Mouse (Mus musculus): ENCODE results near the gene Anxa3. TPM values are rescaled to one million over a fixed set of nuclear protein-coding genes. Genes with fewer than 3 reads are reported as not detected.
A peak's percentile ranks its signal among the peaks of the same experiment; 100 is the strongest.

Gene Anxa3
- total RNA-seq (2021) = 10 to 100 TPM; 11.9 to 22.3 TPM
- long read RNA-seq, experiment 1, transcript Anxa3-201 (13 exons, 1,595 nt) = major isoform, 15 of 19 reads
- long read RNA-seq, experiment 1, partial matches to known transcripts = 0 of 19 reads
- long read RNA-seq, experiment 1, other reads (novel, unspliced or antisense) = 4 of 19 reads
- long read RNA-seq, experiment 2, transcript Anxa3-201 (13 exons, 1,595 nt) = major isoform, 14 of 17 reads
- long read RNA-seq, experiment 2, partial matches to known transcripts = 0 of 17 reads
- long read RNA-seq, experiment 2, other reads (novel, unspliced or antisense) = 3 of 17 reads

DNA sequence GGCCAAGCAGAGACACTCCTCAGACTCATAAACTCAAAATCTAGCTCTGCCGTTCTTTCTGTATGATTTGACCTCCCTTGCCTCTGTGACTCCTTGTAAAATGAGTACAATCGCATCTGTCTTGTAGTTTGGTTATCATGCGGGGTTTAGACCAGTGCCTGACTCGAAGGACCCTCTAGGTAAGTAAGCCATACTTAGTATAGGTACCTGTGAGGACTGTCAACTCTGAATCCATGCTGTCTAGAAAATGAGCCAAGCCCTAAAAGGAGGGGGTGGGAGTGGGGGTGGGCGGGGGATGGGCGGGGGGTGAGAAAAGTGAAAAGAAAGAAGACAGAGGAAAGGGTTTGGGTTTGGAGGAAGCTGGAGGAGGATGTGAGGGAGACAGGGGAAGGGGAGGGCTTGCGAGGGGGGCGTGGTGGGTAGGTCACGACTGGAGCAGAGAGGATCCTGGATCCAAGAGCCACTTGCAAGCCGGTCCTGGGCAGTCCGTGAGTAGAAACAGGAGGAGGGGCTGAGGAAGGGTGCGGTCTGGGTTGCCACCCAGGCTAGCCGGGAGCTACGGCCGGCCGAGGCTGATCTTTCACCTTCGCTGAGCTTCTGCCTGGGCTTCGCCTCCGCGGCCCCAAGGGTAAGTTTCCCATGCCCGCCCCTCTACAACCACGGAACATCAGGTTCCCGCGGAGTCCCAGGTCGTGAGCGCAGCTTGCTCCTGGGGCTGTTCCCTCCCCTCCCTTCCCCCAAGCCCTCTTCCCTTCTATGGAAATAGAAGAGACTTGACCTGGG lies at the start of gene Anxa3:
Gene Anxa3, plus strand, starts transcription at position 404 of the 783 bp plus-strand sequence.
- intact Hi-C loops (cut with DNase I) = no loop called here
- TF ChIP-seq CTCF (IDR thresholded peaks at IDR 0.05) = no peak
- peak within 1 kb of the TSS; percentile 78 for H3K4me3 ChIP-seq
- DNase-seq = peak; percentile 81
- peak within 1 kb of the TSS; percentile 90 for H3K27ac ChIP-seq

DNA sequence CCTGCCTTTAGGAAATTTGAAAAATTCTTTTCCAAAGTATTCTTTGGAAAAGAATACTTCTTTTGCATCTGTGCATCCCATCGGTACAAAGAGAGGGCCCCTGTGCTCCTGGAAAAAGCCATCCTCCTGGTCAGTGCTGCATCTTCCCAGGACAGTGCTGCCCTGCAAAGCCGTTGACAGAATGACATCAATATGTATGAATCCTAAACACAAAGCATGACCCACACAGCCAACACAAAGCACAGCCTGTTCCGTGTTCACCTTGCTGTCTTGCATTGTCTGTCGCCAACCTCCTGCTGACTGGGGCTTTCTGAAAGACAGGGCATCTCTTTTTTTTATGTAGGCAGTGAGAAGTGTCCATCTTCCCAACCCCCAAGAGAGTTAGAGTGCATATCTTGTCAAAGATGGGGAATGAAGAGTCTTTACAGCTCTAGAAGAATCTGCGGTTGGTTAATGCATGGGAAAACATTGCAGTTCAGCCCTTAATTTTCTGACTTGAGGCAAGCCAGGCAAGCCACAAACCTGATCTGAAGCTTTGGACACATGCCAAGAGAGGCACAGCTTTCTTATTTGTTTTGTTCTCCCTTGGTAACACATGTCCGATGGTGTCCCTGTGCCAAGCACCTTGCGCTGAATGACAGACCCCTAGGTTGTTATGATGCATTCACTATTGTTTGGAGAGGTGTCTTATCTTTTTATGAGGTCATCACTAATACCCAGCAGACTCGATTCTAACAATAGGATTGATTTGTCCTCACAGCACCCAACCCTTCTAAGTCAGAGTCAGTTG lies 45.7 kb upstream of the Anxa3 start:
- Histone ChIP-seq H3K4me3 (no peak overlapping the region), H3K27ac (no peak overlapping the region)
- no peak for DNase-seq
- intact Hi-C loops (cut with DNase I) = no loop called here
- no peak for TF ChIP-seq CTCF (IDR thresholded peaks at IDR 0.05)

GRCm38 (mm10) chr5:96757615-96758014 lies 35.5 kb upstream of the Anxa3 start:
- H3K27ac ChIP-seq = no peak overlapping the region
- intact Hi-C loops (cut with DNase I) = no loop called here
- TF ChIP-seq CTCF (IDR thresholded peaks at IDR 0.05) = no peak
- no peak for DNase-seq
- no peak overlapping the region for H3K4me3 ChIP-seq

GRCm38 (mm10) chr5:96762021-96762420 lies 31.1 kb upstream of the Anxa3 start:
- no peak overlapping the region for H3K4me3 ChIP-seq
- H3K27ac ChIP-seq = no peak overlapping the region
- no peak for DNase-seq
- TF ChIP-seq CTCF (IDR thresholded peaks at IDR 0.05) = no peak
- intact Hi-C loops (cut with DNase I) = no loop called here

DNA sequence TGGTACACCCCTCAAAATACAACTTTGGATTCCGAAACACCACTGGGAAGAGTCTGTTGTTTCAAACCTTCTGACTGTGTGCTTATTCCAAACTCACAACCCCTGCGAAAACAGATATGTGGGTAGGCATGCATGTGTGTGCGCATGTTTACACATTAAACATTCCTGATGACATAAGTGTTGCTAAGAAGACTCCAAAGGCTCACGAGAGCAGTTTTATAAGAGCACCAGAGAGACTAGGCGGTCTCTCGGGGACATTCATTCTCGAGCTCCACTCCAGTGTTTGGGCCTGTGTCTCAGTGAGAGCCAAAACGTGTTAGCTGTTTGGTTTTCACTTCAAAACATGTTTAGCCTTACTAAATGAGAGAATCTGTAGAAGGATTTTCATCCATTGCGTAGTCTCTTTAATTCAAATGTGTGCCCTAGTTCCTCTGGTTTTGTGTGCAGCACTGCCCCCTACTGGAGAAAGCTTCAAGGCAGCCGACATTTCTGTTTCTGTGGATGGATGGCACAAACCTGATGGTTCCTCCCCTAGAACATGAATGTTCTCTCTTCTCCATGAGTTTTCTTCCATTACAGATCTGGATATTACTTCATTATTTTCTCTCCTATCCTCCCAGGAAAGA lies 24.2 kb upstream of the Anxa3 start:
- peak; percentile 67 for DNase-seq
- intact Hi-C loops (cut with DNase I) = loop anchor here (2.0 kb wide), 1 partner anchor 502 kb away; no protein-coding TSS in a partner anchor

GRCm38 (mm10) chr5:96783506-96784288 lies 9.4 kb upstream of the Anxa3 start:
- intact Hi-C loops (cut with DNase I) = no loop called here
- H3K4me3 ChIP-seq = no peak overlapping the region
- H3K27ac ChIP-seq = no peak overlapping the region
- DNase-seq = no peak
- no peak for TF ChIP-seq CTCF (IDR thresholded peaks at IDR 0.05)

More for the DNA sequence above, 24.2 kb upstream of the Anxa3 start:
- Histone ChIP-seq H3K27ac (no peak overlapping the region), H3K4me3 (no peak overlapping the region)
- TF ChIP-seq CTCF (IDR thresholded peaks at IDR 0.05) = peak; percentile 89

GRCm38 (mm10) chr5:96785096-96785495 lies 8.0 kb upstream of the Anxa3 start:
- H3K4me3 ChIP-seq = no peak overlapping the region
- no peak for TF ChIP-seq CTCF (IDR thresholded peaks at IDR 0.05)
- no peak for DNase-seq
- H3K27ac ChIP-seq = no peak overlapping the region
- intact Hi-C loops (cut with DNase I) = no loop called here

DNA sequence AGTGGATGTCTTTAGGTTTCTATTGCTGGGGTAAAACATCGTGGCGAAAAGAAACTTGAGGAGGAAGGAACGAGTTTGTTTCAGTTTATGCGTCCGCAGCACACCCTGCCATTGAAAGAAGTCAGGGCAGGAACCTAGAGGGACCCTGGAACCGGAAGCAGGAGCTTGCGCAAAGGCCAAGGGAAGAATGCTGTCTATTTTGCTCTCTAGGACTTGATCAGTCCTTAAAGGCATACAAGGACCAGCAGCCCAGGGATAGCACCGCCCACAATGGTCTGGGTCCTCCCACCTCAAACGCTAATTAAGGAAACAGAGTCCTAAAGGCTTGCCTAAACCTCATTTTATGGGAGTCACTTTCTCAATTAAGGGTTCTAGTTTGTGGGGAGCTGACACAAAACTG lies 717 bp upstream of the Anxa3 start:
- Histone ChIP-seq H3K27ac (peak overlapping the region; percentile 90), H3K4me3 (peak overlapping the region; percentile 78)
- no peak for TF ChIP-seq CTCF (IDR thresholded peaks at IDR 0.05)
- intact Hi-C loops (cut with DNase I) = no loop called here
- DNase-seq = peak; percentile 46

GRCm38 (mm10) chr5:96793953-96794635 lies 955 bp downstream of the Anxa3 start:
- peak overlapping the region; percentile 78 for H3K4me3 ChIP-seq
- intact Hi-C loops (cut with DNase I) = no loop called here
- H3K27ac ChIP-seq = peak overlapping the region; percentile 90
- no peak for TF ChIP-seq CTCF (IDR thresholded peaks at IDR 0.05)
- DNase-seq = no peak

DNA sequence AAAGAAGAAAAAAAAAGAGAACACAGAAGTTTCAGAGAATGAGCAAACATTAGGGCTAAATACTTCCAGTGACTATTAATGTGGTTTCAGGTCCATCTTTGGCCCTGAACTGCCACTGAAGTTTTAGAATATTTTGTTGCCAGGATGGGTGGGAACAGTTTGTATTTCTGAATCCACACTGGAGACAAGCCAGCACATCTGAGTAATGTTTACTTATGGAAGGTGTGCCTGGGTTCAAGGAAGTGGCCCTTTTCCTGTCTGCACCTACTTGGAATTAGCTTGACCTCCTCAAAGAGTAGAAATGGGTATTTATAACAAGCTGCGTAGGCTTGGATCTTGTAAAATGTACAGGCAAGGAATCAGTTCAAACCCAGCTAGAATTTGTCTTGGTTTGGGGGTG lies 2.6 kb downstream of the Anxa3 start:
- Histone ChIP-seq H3K27ac (peak overlapping the region; percentile 90), H3K4me3 (peak overlapping the region; percentile 78)
- no peak for DNase-seq
- no peak for TF ChIP-seq CTCF (IDR thresholded peaks at IDR 0.05)
- intact Hi-C loops (cut with DNase I) = no loop called here

- no peak for TF ChIP-seq CTCF (IDR thresholded peaks at IDR 0.05)
- no peak overlapping the region; the same call in 1 of the 2 replicates for H3K4me3 ChIP-seq
- intact Hi-C loops (cut with DNase I) = no loop called here
- peak overlapping the region; percentile 64; the same call in 1 of the 2 replicates for H3K27ac ChIP-seq
- DNase-seq = no peak
Observed at GRCm38 (mm10) chr5:96797465-96797864, 4.3 kb downstream of the Anxa3 start.

All from gastrocnemius, adult 2 months (tissue).